Mouse (Mus musculus): ENCODE results near the gene Bmp6. TPM values are rescaled to one million over a fixed set of nuclear protein-coding genes. Genes with fewer than 3 reads are reported as not detected.

Bmp6 gene
- polyA plus RNA-seq, 1 experiment from 2014 or later: 0.63 TPM

- Histone ChIP-seq H3K9me3 (replicated peaks; ENCODE audit: control insufficient read depth, low read length) (no peaks in the 10 kb centered on the region), H3K27ac (replicated peaks; ENCODE audit: low read depth, low read length) (no peak overlapping the region), H3K36me3 (replicated peaks; ENCODE audit: control insufficient read depth, insufficient read depth, low read depth, low read length) (no peaks in the 10 kb centered on the region), H3K4me2 (ENCODE audit: low read depth, low read length) (no peak overlapping the region), H3K4me1 (ENCODE audit: control insufficient read depth, insufficient read depth, low read length) (no peaks in the 10 kb centered on the region), H3K27me3 (ENCODE audit: control insufficient read depth, insufficient read depth, low read length) (no peaks in the 10 kb centered on the region), H3K4me3 (ENCODE audit: low read depth, low read length) (no peak overlapping the region), H3K9ac (replicated peaks; ENCODE audit: low read length) (no peak overlapping the region)
- no peak for ATAC-seq (replicated peaks; ENCODE audit: insufficient number of reproducible peaks, low FRiP score, low TSS enrichment, low read depth)
- DNase-seq (ENCODE audit: low spot score): no peak
- 75% methylated on average over 5 of the region's 5 CpGs for WGBS
These were observed 48.5 kb downstream of the Bmp6 start for GRCm38 (mm10) chr13:38393444-38393843.

GRCm38 (mm10) chr13:38395026-38395425 lies 50.1 kb downstream of the Bmp6 start:
- Histone ChIP-seq H3K36me3 (replicated peaks; ENCODE audit: control insufficient read depth, insufficient read depth, low read depth, low read length) (no peaks in the 10 kb centered on the region), H3K4me1 (ENCODE audit: control insufficient read depth, insufficient read depth, low read length) (no peaks in the 10 kb centered on the region), H3K4me3 (ENCODE audit: low read depth, low read length) (no peak overlapping the region), H3K4me2 (ENCODE audit: low read depth, low read length) (no peak overlapping the region), H3K9ac (replicated peaks; ENCODE audit: low read length) (no peak overlapping the region), H3K27ac (replicated peaks; ENCODE audit: low read depth, low read length) (no peak overlapping the region), H3K27me3 (ENCODE audit: control insufficient read depth, insufficient read depth, low read length) (no peaks in the 10 kb centered on the region), H3K9me3 (replicated peaks; ENCODE audit: control insufficient read depth, low read length) (no peaks in the 10 kb centered on the region)
- DNase-seq (ENCODE audit: low spot score) (no peak), ATAC-seq (replicated peaks; ENCODE audit: insufficient number of reproducible peaks, low FRiP score, low TSS enrichment, low read depth) (no peak)
- 86% methylated on average over 4 of the region's 4 CpGs for WGBS

- Histone ChIP-seq H3K27me3 (ENCODE audit: control insufficient read depth, insufficient read depth, low read length) (no peaks in the 10 kb centered on the region), H3K9ac (replicated peaks; ENCODE audit: low read length) (no peak overlapping the region), H3K4me2 (ENCODE audit: low read depth, low read length) (no peak overlapping the region), H3K27ac (replicated peaks; ENCODE audit: low read depth, low read length) (no peak overlapping the region), H3K4me1 (ENCODE audit: control insufficient read depth, insufficient read depth, low read length) (no peaks in the 10 kb centered on the region), H3K4me3 (ENCODE audit: low read depth, low read length) (no peak overlapping the region), H3K9me3 (replicated peaks; ENCODE audit: control insufficient read depth, low read length) (no peaks in the 10 kb centered on the region), H3K36me3 (replicated peaks; ENCODE audit: control insufficient read depth, insufficient read depth, low read depth, low read length) (no peaks in the 10 kb centered on the region)
- ATAC-seq (replicated peaks; ENCODE audit: insufficient number of reproducible peaks, low FRiP score, low TSS enrichment, low read depth) (0 out of 2 replicates have a peak, but pooled peaks have one; percentile 62), DNase-seq (ENCODE audit: low spot score) (peak; percentile 77)
- WGBS: 43% methylated on average over 7 of the region's 7 CpGs
These were observed 52.2 kb downstream of the Bmp6 start for GRCm38 (mm10) chr13:38397007-38397545.

GRCm38 (mm10) chr13:38398658-38399057 lies 53.8 kb downstream of the Bmp6 start:
- Histone ChIP-seq H3K27ac (replicated peaks; ENCODE audit: low read depth, low read length) (no peak overlapping the region), H3K4me1 (ENCODE audit: control insufficient read depth, insufficient read depth, low read length) (no peaks in the 10 kb centered on the region), H3K4me3 (ENCODE audit: low read depth, low read length) (no peak overlapping the region), H3K36me3 (replicated peaks; ENCODE audit: control insufficient read depth, insufficient read depth, low read depth, low read length) (no peaks in the 10 kb centered on the region), H3K27me3 (ENCODE audit: control insufficient read depth, insufficient read depth, low read length) (no peaks in the 10 kb centered on the region), H3K9me3 (replicated peaks; ENCODE audit: control insufficient read depth, low read length) (no peaks in the 10 kb centered on the region), H3K4me2 (ENCODE audit: low read depth, low read length) (no peak overlapping the region), H3K9ac (replicated peaks; ENCODE audit: low read length) (no peak overlapping the region)
- ATAC-seq (replicated peaks; ENCODE audit: insufficient number of reproducible peaks, low FRiP score, low TSS enrichment, low read depth) (no peak), DNase-seq (ENCODE audit: low spot score) (no peak)
- 60% methylated on average over 6 of the region's 6 CpGs for WGBS

GRCm38 (mm10) chr13:38400662-38401061 lies 55.8 kb downstream of the Bmp6 start:
- Histone ChIP-seq H3K9ac (replicated peaks; ENCODE audit: low read length) (no peak overlapping the region), H3K27me3 (ENCODE audit: control insufficient read depth, insufficient read depth, low read length) (no peaks in the 10 kb centered on the region), H3K4me2 (ENCODE audit: low read depth, low read length) (no peak overlapping the region), H3K27ac (replicated peaks; ENCODE audit: low read depth, low read length) (no peak overlapping the region), H3K36me3 (replicated peaks; ENCODE audit: control insufficient read depth, insufficient read depth, low read depth, low read length) (no peaks in the 10 kb centered on the region), H3K9me3 (replicated peaks; ENCODE audit: control insufficient read depth, low read length) (no peaks in the 10 kb centered on the region), H3K4me1 (ENCODE audit: control insufficient read depth, insufficient read depth, low read length) (no peaks in the 10 kb centered on the region), H3K4me3 (ENCODE audit: low read depth, low read length) (no peak overlapping the region)
- ATAC-seq (replicated peaks; ENCODE audit: insufficient number of reproducible peaks, low FRiP score, low TSS enrichment, low read depth) (no peak), DNase-seq (ENCODE audit: low spot score) (no peak)
- 92% methylated on average over 8 of the region's 8 CpGs for WGBS

DNA sequence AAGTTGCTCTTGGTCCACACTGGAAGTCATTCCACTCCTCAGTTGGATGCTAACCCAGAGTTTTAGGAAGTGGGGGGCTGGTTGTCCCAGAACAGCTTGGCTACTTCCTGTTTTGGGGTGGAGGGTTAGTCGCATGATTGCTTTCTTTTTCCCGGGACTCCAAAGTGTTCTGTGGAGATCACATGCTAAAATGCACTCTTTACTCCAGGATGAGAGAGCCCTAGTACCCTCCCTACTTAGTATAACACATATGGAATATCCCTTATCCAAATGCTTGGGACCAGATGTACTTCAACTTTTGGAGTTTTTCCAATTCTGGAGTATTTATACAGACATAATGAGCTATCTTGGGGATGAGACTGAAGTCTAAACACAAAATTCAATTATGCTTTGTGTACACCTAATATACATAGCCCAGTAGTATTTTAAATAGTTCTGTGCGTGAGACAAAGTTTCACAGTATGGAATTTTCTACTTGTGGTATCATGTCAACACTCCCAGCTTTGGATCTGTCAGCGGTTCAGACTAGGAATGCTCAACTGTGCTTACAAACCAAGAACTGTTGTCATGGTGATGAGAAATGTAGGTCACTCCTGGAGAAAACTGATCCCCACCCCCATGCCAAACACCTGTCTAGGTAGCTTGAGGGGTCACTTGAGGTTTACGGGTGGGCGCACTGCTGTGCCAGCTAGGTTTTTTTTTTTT lies 62.9 kb downstream of the Bmp6 start:
- Histone ChIP-seq H3K27ac (replicated peaks; ENCODE audit: low read depth, low read length) (no peak overlapping the region), H3K9me3 (replicated peaks; ENCODE audit: control insufficient read depth, low read length) (no peaks in the 10 kb centered on the region), H3K4me2 (ENCODE audit: low read depth, low read length) (no peak overlapping the region), H3K4me3 (ENCODE audit: low read depth, low read length) (no peak overlapping the region), H3K4me1 (ENCODE audit: control insufficient read depth, insufficient read depth, low read length) (peaks cover 2% of the 10 kb centered on the region; the same call in 1 of the 2 replicates), H3K9ac (replicated peaks; ENCODE audit: low read length) (no peak overlapping the region), H3K27me3 (ENCODE audit: control insufficient read depth, insufficient read depth, low read length) (no peaks in the 10 kb centered on the region), H3K36me3 (replicated peaks; ENCODE audit: control insufficient read depth, insufficient read depth, low read depth, low read length) (no peaks in the 10 kb centered on the region)
- peak; percentile 15 for DNase-seq (ENCODE audit: low spot score)
- WGBS: 72% methylated on average over 6 of the region's 6 CpGs
- ATAC-seq (replicated peaks; ENCODE audit: insufficient number of reproducible peaks, low FRiP score, low TSS enrichment, low read depth): no peak

GRCm38 (mm10) chr13:38408636-38409035 lies 63.7 kb downstream of the Bmp6 start:
- Histone ChIP-seq H3K4me1 (ENCODE audit: control insufficient read depth, insufficient read depth, low read length) (peaks cover 2% of the 10 kb centered on the region; the same call in 1 of the 2 replicates), H3K27ac (replicated peaks; ENCODE audit: low read depth, low read length) (no peak overlapping the region), H3K36me3 (replicated peaks; ENCODE audit: control insufficient read depth, insufficient read depth, low read depth, low read length) (no peaks in the 10 kb centered on the region), H3K4me3 (ENCODE audit: low read depth, low read length) (no peak overlapping the region), H3K27me3 (ENCODE audit: control insufficient read depth, insufficient read depth, low read length) (no peaks in the 10 kb centered on the region), H3K9me3 (replicated peaks; ENCODE audit: control insufficient read depth, low read length) (no peaks in the 10 kb centered on the region), H3K4me2 (ENCODE audit: low read depth, low read length) (no peak overlapping the region), H3K9ac (replicated peaks; ENCODE audit: low read length) (no peak overlapping the region)
- WGBS: 51% methylated on average over 3 of the region's 3 CpGs
- DNase-seq (ENCODE audit: low spot score) (no peak), ATAC-seq (replicated peaks; ENCODE audit: insufficient number of reproducible peaks, low FRiP score, low TSS enrichment, low read depth) (no peak)

DNA sequence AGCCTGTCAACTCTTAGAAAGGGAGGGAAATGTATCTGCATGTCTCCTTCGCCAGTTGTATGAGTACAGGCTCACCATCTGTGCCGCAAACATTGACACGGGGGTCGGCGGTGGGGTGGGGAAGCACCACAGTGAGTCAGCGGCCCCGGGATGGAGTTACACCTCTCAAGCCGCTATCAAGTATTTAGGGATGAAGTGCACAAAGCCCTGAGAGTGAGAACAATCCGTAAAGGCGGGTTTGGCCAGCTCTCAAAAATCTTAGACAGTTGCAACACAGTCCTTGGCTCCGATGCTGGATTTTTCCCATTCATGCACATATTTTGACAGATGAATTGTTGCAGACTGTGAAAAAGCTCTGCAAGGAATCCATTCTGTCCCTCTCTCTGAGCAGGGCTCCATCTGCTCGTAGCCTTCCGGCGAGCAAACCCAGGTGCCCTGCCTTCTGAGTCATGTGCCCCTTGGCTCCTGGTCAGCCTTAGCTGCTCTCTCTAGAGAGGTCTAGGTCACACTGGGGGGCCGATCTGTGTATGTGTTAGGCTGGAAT lies 65.5 kb downstream of the Bmp6 start:
- Histone ChIP-seq H3K9me3 (replicated peaks; ENCODE audit: control insufficient read depth, low read length) (no peaks in the 10 kb centered on the region), H3K4me1 (ENCODE audit: control insufficient read depth, insufficient read depth, low read length) (peaks cover 2% of the 10 kb centered on the region; the same call in 1 of the 2 replicates), H3K9ac (replicated peaks; ENCODE audit: low read length) (no peak overlapping the region), H3K4me2 (ENCODE audit: low read depth, low read length) (no peak overlapping the region), H3K27me3 (ENCODE audit: control insufficient read depth, insufficient read depth, low read length) (no peaks in the 10 kb centered on the region), H3K36me3 (replicated peaks; ENCODE audit: control insufficient read depth, insufficient read depth, low read depth, low read length) (no peaks in the 10 kb centered on the region), H3K27ac (replicated peaks; ENCODE audit: low read depth, low read length) (no peak overlapping the region), H3K4me3 (ENCODE audit: low read depth, low read length) (no peak overlapping the region)
- WGBS: 23% methylated on average over 15 of the region's 15 CpGs
- DNase-seq (ENCODE audit: low spot score) (peak; percentile 15), ATAC-seq (replicated peaks; ENCODE audit: insufficient number of reproducible peaks, low FRiP score, low TSS enrichment, low read depth) (no peak)
